Mouse (Mus musculus) CH12.LX (cell line): ENCODE measurements around the gene Sh3bgrl2. TPM values are rescaled to one million over a fixed set of nuclear protein-coding genes. Genes with fewer than 3 reads are reported as not detected.

ENCODE experiments used
- DNase-seq: peaks from one replicate; pipeline ENCODE4 v3.0.0-alpha.2; 2013; ENCODE audit errors: extremely low read depth
- H3K27ac ChIP-seq: 2 replicates; pipeline ENCODE4 v1.5.1; 2012; ENCODE audit warnings: low read depth, mild to moderate bottlenecking, control low read depth, moderate library complexity; ENCODE audit not compliant: insufficient read depth
- H3K27me3 ChIP-seq: replicated peaks from 2 replicates; pipeline ENCODE3; 2012; ENCODE audit warnings: inconsistent platforms
- H3K36me3 ChIP-seq, 2 experiments: replicated peaks in 1 of 2; 2 replicates each; pipeline versions ENCODE3 to v1.6.1; 2012; ENCODE audit warnings: inconsistent platforms in 1 of 2, low read length in 1 of 2, mild to moderate bottlenecking in 1 of 2, mixed read lengths in 1 of 2, moderate library complexity in 1 of 2; ENCODE audit not compliant: control insufficient read depth in 1 of 2, insufficient read depth in 1 of 2
- H3K4me1 ChIP-seq, 2 experiments: 2 replicates each; pipeline ENCODE4 v1.6.1; 2012; ENCODE audit warnings: inconsistent platforms in 1 of 2, moderate library complexity in 1 of 2; ENCODE audit not compliant: insufficient read depth in 2 of 2, control insufficient read depth in 1 of 2
- H3K4me2 ChIP-seq: 2 replicates; pipeline ENCODE4 v1.6.1; 2012; ENCODE audit warnings: low read depth, mild to moderate bottlenecking, control low read depth; ENCODE audit not compliant: poor library complexity, insufficient read depth, severe bottlenecking
- H3K4me3 ChIP-seq, 3 experiments: fragments of 150-350 bp in 1 of 3; sonication (generic) in 1 of 3; replicated peaks in 1 of 3; 2 replicates each; pipeline versions ENCODE3 to v1.5.1; 2011 to 2012; ENCODE audit warnings: low read depth in 2 of 3, low read length in 2 of 3, mild to moderate bottlenecking in 2 of 3, moderate library complexity in 2 of 3, control low read depth in 1 of 3, improper control_type of control experiment in 1 of 3, inconsistent platforms in 1 of 3, mixed read lengths in 1 of 3; ENCODE audit not compliant: poor library complexity in 1 of 3
- H3K79me2 ChIP-seq: replicated peaks from 2 replicates; pipeline ENCODE4 v1.6.1; 2012; ENCODE audit warnings: mild to moderate bottlenecking, moderate library complexity; ENCODE audit not compliant: control insufficient read depth, poor library complexity, insufficient read depth, severe bottlenecking; ENCODE audit errors: extremely low read depth
- H3K9ac ChIP-seq: 2 replicates; pipeline ENCODE4 v1.6.1; 2012; ENCODE audit warnings: low read depth, mild to moderate bottlenecking, control low read depth, moderate library complexity; ENCODE audit not compliant: insufficient read depth
- H3K9me3 ChIP-seq: replicated peaks from 2 replicates; pipeline ENCODE3; 2012; ENCODE audit warnings: low read length, inconsistent platforms, mixed read lengths
- CHD2 ChIP-seq: IDR thresholded peaks from 2 replicates; pipeline ENCODE4 v1.6.1; 2011; ENCODE audit warnings: low read length, improper control_type of control experiment
- CTCF ChIP-seq, 2 experiments: IDR thresholded peaks in 1 of 2; conservative IDR thresholded peaks in 1 of 2; 2 replicates each; pipeline ENCODE4 v1.5.1; 2011 to 2012; ENCODE audit warnings: low read depth in 2 of 2, low read length in 2 of 2, improper control_type of control experiment in 1 of 2, inconsistent platforms in 1 of 2, mild to moderate bottlenecking in 1 of 2, moderate library complexity in 1 of 2
- E2F4 ChIP-seq: IDR thresholded peaks from 2 replicates; pipeline ENCODE4 v1.6.1; 2011; ENCODE audit warnings: low read depth, low read length, improper control_type of control experiment; ENCODE audit not compliant: insufficient replicate concordance
- ELF1 ChIP-seq: IDR thresholded peaks from 2 replicates; pipeline ENCODE4 v1.6.1; 2014; ENCODE audit warnings: low read depth, mild to moderate bottlenecking, inconsistent platforms, low read length, improper control_type of control experiment
- EP300 ChIP-seq: IDR thresholded peaks from 2 replicates; pipeline ENCODE4 v1.6.1; 2011; ENCODE audit warnings: low read length, improper control_type of control experiment
- GABPA ChIP-seq: IDR thresholded peaks from 2 replicates; pipeline ENCODE4 v1.6.1; 2012; ENCODE audit warnings: low read depth, low read length, improper control_type of control experiment, inconsistent platforms; ENCODE audit not compliant: insufficient replicate concordance
- IRF4 ChIP-seq: IDR thresholded peaks from 2 replicates; pipeline ENCODE4 v1.6.1; 2014; ENCODE audit warnings: low read depth, mild to moderate bottlenecking, inconsistent platforms, low read length, improper control_type of control experiment
- JUN ChIP-seq: IDR thresholded peaks from 2 replicates; pipeline ENCODE4 v1.6.1; 2011; ENCODE audit warnings: low read depth, mild to moderate bottlenecking, low read length, improper control_type of control experiment, moderate library complexity; ENCODE audit not compliant: insufficient read depth
- JUND ChIP-seq: conservative IDR thresholded peaks from 2 replicates; pipeline ENCODE4 v1.6.1; 2011; ENCODE audit warnings: low read depth, low read length, improper control_type of control experiment
- KAT2A ChIP-seq: IDR thresholded peaks from 2 replicates; pipeline ENCODE4 v1.6.1; 2012; ENCODE audit warnings: low read length, improper control_type of control experiment, inconsistent platforms; ENCODE audit not compliant: insufficient replicate concordance
- MAFK ChIP-seq: IDR thresholded peaks from 2 replicates; pipeline ENCODE4 v1.6.1; 2011; ENCODE audit warnings: low read length, improper control_type of control experiment; ENCODE audit not compliant: insufficient replicate concordance
- MAX ChIP-seq: IDR thresholded peaks from 2 replicates; pipeline ENCODE4 v1.6.1; 2011; ENCODE audit warnings: low read length, improper control_type of control experiment
- MAZ ChIP-seq: IDR thresholded peaks from 2 replicates; pipeline ENCODE4 v1.6.1; 2012; ENCODE audit warnings: low read depth, mild to moderate bottlenecking, inconsistent platforms, low read length, improper control_type of control experiment, moderate library complexity
- MXI1 ChIP-seq: IDR thresholded peaks from 2 replicates; pipeline ENCODE4 v1.6.1; 2011; ENCODE audit warnings: mild to moderate bottlenecking, low read depth, low read length, improper control_type of control experiment
- NELFE ChIP-seq: IDR thresholded peaks from 2 replicates; pipeline ENCODE4 v1.6.1; 2011; ENCODE audit warnings: low read depth, low read length, improper control_type of control experiment
- NRF1 ChIP-seq: IDR thresholded peaks from 2 replicates; pipeline ENCODE4 v1.6.1; 2014; ENCODE audit warnings: low read depth, mild to moderate bottlenecking, inconsistent platforms, low read length, improper control_type of control experiment, moderate library complexity
- POLR2A ChIP-seq: IDR thresholded peaks from 2 replicates; pipeline ENCODE4 v1.6.1; 2011; ENCODE audit warnings: low read depth, mild to moderate bottlenecking, improper control_type of control experiment, low read length
- POLR2AphosphoS2 ChIP-seq: IDR thresholded peaks from 2 replicates; pipeline ENCODE4 v1.6.1; 2011; ENCODE audit warnings: low read depth, low read length, improper control_type of control experiment
- RAD21 ChIP-seq: IDR thresholded peaks from 2 replicates; pipeline ENCODE4 v1.6.1; 2011; ENCODE audit warnings: low read depth, mild to moderate bottlenecking, low read length, improper control_type of control experiment, moderate library complexity
- RCOR1 ChIP-seq: conservative IDR thresholded peaks from 2 replicates; pipeline ENCODE4 v1.6.1; 2012; ENCODE audit warnings: low read depth, mild to moderate bottlenecking, inconsistent platforms, low read length, improper control_type of control experiment
- SMC3 ChIP-seq: IDR thresholded peaks from 2 replicates; pipeline ENCODE4 v1.6.1; 2011; ENCODE audit warnings: low read depth, low read length, improper control_type of control experiment
- TBP ChIP-seq: conservative IDR thresholded peaks from 2 replicates; pipeline ENCODE4 v1.6.1; 2011; ENCODE audit warnings: low read depth, low read length, improper control_type of control experiment
- TCF12 ChIP-seq: IDR thresholded peaks from 2 replicates; pipeline ENCODE4 v1.6.1; 2014; ENCODE audit warnings: low read depth, mild to moderate bottlenecking, inconsistent platforms, low read length, improper control_type of control experiment
- UBTF ChIP-seq: IDR thresholded peaks from 2 replicates; pipeline ENCODE4 v1.6.1; 2012; ENCODE audit warnings: low read depth, mild to moderate bottlenecking, inconsistent platforms, low read length, improper control_type of control experiment, moderate library complexity
- USF1 ChIP-seq: IDR thresholded peaks from 2 replicates; pipeline ENCODE4 v1.6.1; 2014; ENCODE audit warnings: low read depth, mild to moderate bottlenecking, inconsistent platforms, low read length, improper control_type of control experiment
- ZC3H11A ChIP-seq: IDR thresholded peaks from 2 replicates; pipeline ENCODE4 v1.6.1; 2012; ENCODE audit warnings: low read depth, mild to moderate bottlenecking, inconsistent platforms, low read length, improper control_type of control experiment
- ZMIZ1 ChIP-seq: IDR thresholded peaks from 2 replicates; pipeline ENCODE4 v1.6.1; 2012; ENCODE audit warnings: low read depth, mild to moderate bottlenecking, inconsistent platforms, low read length, improper control_type of control experiment
- ZNF384 ChIP-seq: IDR thresholded peaks from 2 replicates; pipeline ENCODE4 v1.6.1; 2012; ENCODE audit warnings: low read depth, low read length, improper control_type of control experiment, inconsistent platforms
- dilution Hi-C: fragments of 300-500 bp; cut with MboI; formaldehyde crosslinking; loops from 2 replicates; pipeline ENCODE4 v1.14.3; 2020; ENCODE audit warnings: low sequenced_read_pairs; ENCODE audit not compliant: extremely low pct_unique_long_range_greater_than_20kb, extremely low pct_ligation_motif_present
- in situ Hi-C: fragments of 300-500 bp; cut with MboI; formaldehyde crosslinking; loops from 3 replicates; pipeline ENCODE4 v1.14.3; 2019; ENCODE audit warnings: low sequenced_read_pairs, low pct_ligation_motif_present, low pct_unique_long_range_greater_than_20kb, mixed read lengths
- polyA plus RNA-seq: library from polyadenylated mRNA; unstranded; fragments of >175 nt; gene quantifications from 2 replicates; pipeline ENCODE4 v1.2.1, GENCODE M21; 2012; ENCODE audit warnings: low read depth; ENCODE audit not compliant: insufficient read length
- total RNA-seq, 2 experiments: library from RNA; depleted of rRNA; stranded (reverse); fragments of 300-350 nt in 1 of 2; fragments of >200 nt in 1 of 2; gene quantifications; 2 replicates each; pipeline ENCODE4 v1.2.3; 2012 to 2014

Sh3bgrl2 gene
- total and polyA plus RNA-seq, 3 experiments, result 0.04 to 0.27 (median 0.11) TPM

DNA sequence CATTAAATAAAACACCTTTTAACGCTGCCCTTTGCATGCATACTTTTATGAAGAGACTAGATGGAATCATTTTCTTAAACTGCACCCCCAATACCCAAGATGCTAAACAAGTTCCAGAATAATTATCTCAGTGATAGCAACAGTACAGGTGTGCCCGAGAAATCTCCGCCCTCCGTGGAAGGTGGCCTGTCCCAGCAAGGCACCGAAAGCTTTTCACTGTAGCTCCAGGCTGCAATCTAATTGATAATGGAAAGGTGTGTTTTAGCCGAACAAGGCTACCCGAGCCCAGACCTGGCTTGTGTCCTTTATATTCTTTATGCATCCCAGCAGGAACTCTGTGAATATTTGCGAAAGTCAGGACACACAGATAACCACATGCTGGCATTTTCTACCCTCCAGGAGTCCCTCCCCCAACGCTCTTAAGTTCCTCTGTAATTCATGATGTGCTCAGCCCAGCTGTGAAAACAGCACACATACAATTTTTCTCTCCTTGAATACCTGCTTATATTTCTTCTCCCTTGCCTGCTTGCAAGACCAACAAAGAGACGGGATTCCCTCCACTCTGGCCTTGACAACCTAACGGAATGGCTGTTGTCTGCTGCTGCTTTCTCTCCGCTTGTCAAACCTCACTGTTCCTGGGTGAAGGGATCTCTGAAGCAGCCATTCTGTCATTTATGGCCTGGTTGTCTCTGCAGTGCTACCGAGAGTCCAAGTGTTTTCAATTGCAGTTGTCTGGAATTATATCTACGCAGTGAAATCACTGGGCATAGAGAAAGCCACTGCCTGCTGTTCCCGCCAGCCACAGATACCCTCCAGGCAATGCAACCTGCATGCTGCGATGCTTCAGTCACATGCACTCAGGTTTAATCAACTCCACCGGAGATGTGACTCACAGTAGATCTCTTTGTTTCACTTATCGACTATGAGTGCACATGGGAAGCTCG, 80.8 kb downstream of the Sh3bgrl2 start:
- no peak for DNase-seq
- H3K9ac ChIP-seq, result no peak overlapping the region
- no peak for TF ChIP-seq NELFE
- no peak for TF ChIP-seq CTCF (conservative IDR thresholded peaks at IDR 0.05 in 1 of 2, IDR thresholded peaks at IDR 0.05 in 1 of 2; ENCODE audit: low read depth in 2 of 2, low read length in 2 of 2)
- TF ChIP-seq ZC3H11A, result no peak
- TF ChIP-seq POLR2AphosphoS2, result no peak
- TF ChIP-seq ZMIZ1, result no peak
- TF ChIP-seq SMC3, result no peak
- no peak for TF ChIP-seq EP300
- TF ChIP-seq TCF12, result no peak
- no peak for TF ChIP-seq MXI1
- no peak for TF ChIP-seq RAD21
- TF ChIP-seq POLR2A, result no peak
- TF ChIP-seq UBTF, result no peak
- no peak for TF ChIP-seq NRF1
- TF ChIP-seq GABPA, result no peak
- TF ChIP-seq IRF4, result no peak
- TF ChIP-seq USF1, result no peak
- TF ChIP-seq TBP, result no peak
- H3K79me2 ChIP-seq, result no peaks in the 10 kb centered on the region
- dilution Hi-C loops (no loop called here), in situ Hi-C loops (no loop called here)
- no peak overlapping the region for H3K4me2 ChIP-seq
- H3K36me3 ChIP-seq, result no peaks in the 10 kb centered on the region
- no peak overlapping the region for H3K27ac ChIP-seq
- no peaks in the 10 kb centered on the region for H3K27me3 ChIP-seq
- H3K4me3 ChIP-seq, result no peak overlapping the region
- H3K9me3 ChIP-seq, result no peaks in the 10 kb centered on the region
- H3K4me1 ChIP-seq, result 0 out of 4 replicates have a peak, but pooled peaks cover 0 to 2% of the 10 kb centered on the region in 2 experiments

DNA sequence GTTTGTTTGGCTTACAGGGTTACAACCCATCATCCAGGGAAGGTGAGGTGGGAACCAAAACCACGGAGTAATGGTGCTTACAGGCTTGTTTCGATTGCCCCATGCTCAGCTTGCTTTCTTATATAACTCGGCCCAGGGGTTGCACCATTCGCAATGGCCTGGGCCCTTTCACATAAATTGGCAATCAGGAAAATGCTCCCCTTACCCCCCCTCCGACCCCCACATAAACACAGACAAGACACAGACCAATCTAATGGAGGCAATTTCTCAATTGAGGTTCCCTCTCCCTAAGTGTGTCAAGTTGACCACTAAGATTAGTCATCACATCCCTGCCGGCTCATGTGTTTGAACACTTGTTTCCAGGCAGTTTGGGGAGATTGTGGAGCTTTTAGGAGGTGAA, 82.2 kb downstream of the Sh3bgrl2 start:
- 0 out of 4 replicates have a peak, but pooled peaks cover 0 to 2% of the 10 kb centered on the region in 2 experiments for H3K4me1 ChIP-seq
- H3K79me2 ChIP-seq, result no peaks in the 10 kb centered on the region
- dilution Hi-C loops (no loop called here), in situ Hi-C loops (no loop called here)
- TF ChIP-seq ELF1, result no peak
- no peak for TF ChIP-seq RCOR1
- no peak for TF ChIP-seq JUN
- no peak for TF ChIP-seq MAX
- no peak for TF ChIP-seq EP300
- no peak for TF ChIP-seq GABPA
- TF ChIP-seq UBTF, result no peak
- TF ChIP-seq CHD2, result no peak
- TF ChIP-seq MAFK, result no peak
- no peak for TF ChIP-seq KAT2A
- no peak for TF ChIP-seq NRF1
- TF ChIP-seq JUND, result no peak
- TF ChIP-seq SMC3, result no peak
- no peak for TF ChIP-seq ZNF384
- no peak for TF ChIP-seq RAD21
- TF ChIP-seq E2F4, result no peak
- TF ChIP-seq TCF12, result no peak
- TF ChIP-seq MAZ, result no peak
- TF ChIP-seq POLR2AphosphoS2, result no peak
- no peaks in the 10 kb centered on the region for H3K9me3 ChIP-seq
- H3K27me3 ChIP-seq, result no peaks in the 10 kb centered on the region
- no peak overlapping the region for H3K4me2 ChIP-seq
- H3K36me3 ChIP-seq, result no peaks in the 10 kb centered on the region
- no peak overlapping the region for H3K4me3 ChIP-seq
- no peak overlapping the region for H3K9ac ChIP-seq
- no peak for DNase-seq
- H3K27ac ChIP-seq, result no peak overlapping the region
